Mouse (Mus musculus) testis, adult 2 months (tissue): ENCODE data around the gene Bola3.

Experiments
- CTCF ChIP-seq: fragments of 200-500 bp; IDR thresholded peaks from 2 replicates; pipeline ENCODE4 v1.5.1; 2012; ENCODE audit warnings: low read depth, mild to moderate bottlenecking, inconsistent platforms, low read length, moderate library complexity; ENCODE audit not compliant: control insufficient read depth, insufficient read depth, insufficient replicate concordance
- POLR2A ChIP-seq: fragments of 200-500 bp; IDR thresholded peaks from 2 replicates; pipeline ENCODE4 v1.6.1; 2012; ENCODE audit warnings: low read depth, mild to moderate bottlenecking, inconsistent platforms, low read length, moderate library complexity; ENCODE audit not compliant: control insufficient read depth

- TF ChIP-seq CTCF (no peak), POLR2A (no peak)
Measured at GRCm38 (mm10) chr6:83395544-83396229, 46.7 kb downstream of the Bola3 start.
